Mouse (Mus musculus) leukemia stem cell, adult 10-12 weeks (primary cell): ENCODE data around the gene Nucb2. TPM values are rescaled to one million over a fixed set of nuclear protein-coding genes. Genes with fewer than 3 reads are reported as not detected.

Source experiments
- polyA plus RNA-seq: library from polyadenylated mRNA; stranded (reverse); fragments of >175 nt; gene quantifications from 2 replicates; pipeline ENCODE4 v1.2.3, GENCODE M21; 2012; ENCODE audit warnings: low replicate concordance

Gene Nucb2
- polyA plus RNA-seq: 0.94 and 1.4 TPM in 2 replicates

GRCm38 (mm10) chr7:116503879-116504817, at the start of gene Nucb2:
Gene Nucb2 (plus strand): TSS chr7:116504369.

Other genes with a start within 250 kb of the Nucb2 start
- gene Plekha7, start 196.0 kb upstream of the Nucb2 start, polyA plus RNA-seq: 2.3 and 3.9 TPM in 2 replicates
- 773 and 3,974 TPM in 2 replicates for gene Rps13, start 170.2 kb upstream of the Nucb2 start, polyA plus RNA-seq
- gene Pik3c2a, start 60.9 kb upstream of the Nucb2 start, polyA plus RNA-seq: 0.08 and 0.34 TPM in 2 replicates